Mouse (Mus musculus) forebrain, embryonic 11.5 days (tissue): ENCODE data around the gene Daam1. TPM values are rescaled to one million over a fixed set of nuclear protein-coding genes. Genes with fewer than 3 reads are reported as not detected.
A peak's percentile ranks its signal among the peaks of the same experiment; 100 is the strongest.

Source experiments
- ATAC-seq: fragments of 200-750 bp; cut with Nextera tagmentation; replicated peaks from 2 replicates; pipeline ENCODE4 v1.8.0; 2017; ENCODE audit warnings: moderate TSS enrichment; ENCODE audit not compliant: low FRiP score
- DNase-seq: peaks from one replicate; pipeline ENCODE4 v3.0.0-alpha.2; 2017; ENCODE audit warnings: low spot score
- H3K27ac ChIP-seq: fragments of 300-500 bp; sonication (generic); 2 replicates; pipeline ENCODE4 v1.5.1; 2014; ENCODE audit warnings: low read depth, low read length
- H3K27me3 ChIP-seq: fragments of 300-500 bp; sonication (generic); 2 replicates; pipeline ENCODE4 v1.6.1; 2014; ENCODE audit warnings: mild to moderate bottlenecking, low read length, mixed read lengths; ENCODE audit not compliant: control insufficient read depth, insufficient read depth
- H3K36me3 ChIP-seq: fragments of 300-500 bp; sonication (generic); 2 replicates; pipeline ENCODE4 v1.6.1; 2014; ENCODE audit warnings: mild to moderate bottlenecking, low read length, moderate library complexity, mixed read lengths; ENCODE audit not compliant: control insufficient read depth, insufficient read depth
- H3K4me1 ChIP-seq: fragments of 300-500 bp; sonication (generic); replicated peaks from 2 replicates; pipeline ENCODE4 v1.6.1; 2014; ENCODE audit warnings: low read length, mixed read lengths; ENCODE audit not compliant: control insufficient read depth, insufficient read depth
- H3K4me2 ChIP-seq: fragments of 300-500 bp; sonication (generic); 2 replicates; pipeline ENCODE4 v1.6.1; 2014; ENCODE audit warnings: low read depth, mild to moderate bottlenecking, low read length, moderate library complexity, mixed read lengths; ENCODE audit not compliant: severe bottlenecking
- H3K4me3 ChIP-seq: fragments of 300-500 bp; sonication (generic); 2 replicates; pipeline ENCODE4 v1.5.1; 2014; ENCODE audit warnings: low read depth, low read length
- H3K9ac ChIP-seq: fragments of 300-500 bp; sonication (generic); 2 replicates; pipeline ENCODE4 v1.6.1; 2014; ENCODE audit warnings: low read length
- H3K9me3 ChIP-seq: fragments of 300-500 bp; sonication (generic); 2 replicates; pipeline ENCODE4 v1.6.1; 2016; ENCODE audit warnings: low read length, mixed read lengths; ENCODE audit not compliant: control insufficient read depth
- WGBS: fragments of 180-500 bp; shearing (Covaris S2); extraction: QIAGEN DNeasy Blood & Tissue Kit; methylation state at CpG from one replicate; pipeline ENCODE4 v1.1.7; 2014; 5-methylcytosine and 5-hydroxymethylcytosine counted together
- polyA plus RNA-seq: library from polyadenylated mRNA; unstranded; fragments of >200 nt; fragmentation: Nextera tagmentation; extraction: Ambion mirVana; gene quantifications from 2 replicates; pipeline ENCODE4 v1.2.1, GENCODE M21; 2014

Gene Daam1
- polyA plus RNA-seq, result 16.8 and 17.7 TPM in 2 replicates

DNA sequence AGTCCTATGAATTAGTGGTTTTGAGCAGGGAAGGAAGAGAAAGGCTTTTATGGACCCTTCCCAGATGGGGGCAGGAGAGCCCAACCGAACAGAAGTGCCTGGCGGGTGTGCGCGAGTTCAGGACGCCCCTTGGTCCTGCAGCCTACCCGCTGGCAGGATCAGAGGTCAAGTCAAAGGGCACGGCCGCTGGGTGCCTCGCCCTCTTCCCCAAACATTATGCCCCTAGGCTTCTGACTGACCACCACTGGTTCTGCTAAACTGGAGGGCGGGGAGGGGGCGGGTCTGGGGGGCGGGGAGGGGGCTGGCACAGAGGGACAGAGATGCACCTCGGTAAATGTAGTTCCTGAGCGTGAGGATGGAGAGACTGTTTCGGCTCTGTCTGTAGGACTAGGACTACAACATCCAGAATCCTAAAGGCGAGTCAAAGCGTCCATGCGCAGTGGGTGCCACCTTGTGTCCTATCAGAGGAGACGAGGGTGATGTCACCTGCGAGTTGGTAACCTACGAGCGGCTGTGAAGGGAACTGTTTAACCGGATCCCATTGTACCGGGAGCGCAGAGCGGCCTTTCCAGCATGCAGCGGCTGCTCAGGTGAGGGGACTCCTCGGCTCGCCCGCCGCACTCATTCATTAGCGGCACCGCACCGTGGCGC, at the start of gene Daam1:
Daam1 (plus strand) TSS at position 472 of the 651 bp plus-strand sequence.
- peak within 1 kb of the TSS; percentile 88 for H3K27ac ChIP-seq
- peak within 1 kb of the TSS; percentile 87 for H3K9ac ChIP-seq
- ATAC-seq (peak; percentile 100), DNase-seq (peak; percentile 94)
- peak within 1 kb of the TSS; percentile 85 for H3K4me3 ChIP-seq
- H3K36me3 ChIP-seq, result no peaks in the 10 kb centered on the region
- no peaks in the 10 kb centered on the region for H3K27me3 ChIP-seq
- peaks cover 6% of the 10 kb centered on the region; the same call in 1 of the 2 replicates for H3K4me1 ChIP-seq
- WGBS, result under 1% methylated on average over 35 of the region's 35 CpGs
- H3K4me2 ChIP-seq, result peak within 1 kb of the TSS; percentile 97
- H3K9me3 ChIP-seq, result no peaks in the 10 kb centered on the region

DNA sequence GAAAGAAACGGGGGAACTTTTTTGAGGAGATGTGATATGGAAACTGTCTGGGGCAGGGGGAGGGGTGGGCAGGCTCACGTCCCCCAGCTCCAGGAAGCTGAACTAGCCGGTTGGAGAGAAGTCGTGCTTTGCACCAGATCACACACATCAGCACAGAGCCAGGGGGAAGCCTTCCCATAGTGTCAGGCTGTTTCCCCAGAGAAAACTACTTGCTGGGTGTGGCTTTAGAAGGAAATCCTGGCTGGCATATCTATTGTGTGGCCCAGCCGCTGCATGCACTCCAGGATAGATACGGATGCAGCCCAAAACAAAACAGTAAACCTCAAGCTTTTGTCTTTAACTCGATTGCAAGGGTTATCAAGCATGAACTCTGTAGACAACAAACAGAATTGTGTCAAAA, 49.7 kb upstream of the Daam1 start:
- H3K27ac ChIP-seq, result no peak overlapping the region
- H3K4me2 ChIP-seq, result no peak overlapping the region
- H3K36me3 ChIP-seq, result no peaks in the 10 kb centered on the region
- no peak overlapping the region for H3K9ac ChIP-seq
- WGBS, result 68% methylated on average over 7 of the region's 7 CpGs
- no peak overlapping the region for H3K4me3 ChIP-seq
- no peaks in the 10 kb centered on the region for H3K9me3 ChIP-seq
- DNase-seq, result no peak
- ATAC-seq, result no peak
- no peaks in the 10 kb centered on the region; the same call in 1 of the 2 replicates for H3K4me1 ChIP-seq
- H3K27me3 ChIP-seq, result no peaks in the 10 kb centered on the region

DNA sequence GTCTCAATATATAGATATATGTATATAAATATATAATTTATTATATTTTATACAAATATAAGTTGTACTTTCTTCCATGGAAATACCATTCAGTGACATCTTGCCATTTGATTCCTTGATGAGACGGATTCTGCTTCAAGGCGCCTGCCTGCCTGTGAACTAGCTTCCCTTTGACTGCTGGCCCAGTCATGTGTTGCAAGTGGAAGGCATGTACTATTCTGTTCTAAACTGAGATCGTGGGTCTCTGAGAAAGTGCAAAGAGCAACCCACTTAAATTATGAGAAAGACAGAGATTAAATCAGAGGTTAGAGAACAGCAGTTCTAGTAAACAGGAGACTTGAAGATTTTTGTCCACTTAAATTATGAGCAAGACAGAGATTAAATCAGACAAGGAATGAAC, 46.9 kb upstream of the Daam1 start:
- no peaks in the 10 kb centered on the region for H3K9me3 ChIP-seq

GRCm38 (mm10) chr12:71784666-71785255, 46.1 kb upstream of the Daam1 start:
- Histone ChIP-seq H3K4me3 (no peak overlapping the region), H3K9me3 (no peaks in the 10 kb centered on the region), H3K36me3 (no peaks in the 10 kb centered on the region), H3K4me1 (no peaks in the 10 kb centered on the region), H3K27ac (no peak overlapping the region), H3K4me2 (no peak overlapping the region), H3K27me3 (no peaks in the 10 kb centered on the region), H3K9ac (no peak overlapping the region)
- WGBS, result 47% methylated on average over 11 of the region's 11 CpGs
- DNase-seq (no peak), ATAC-seq (no peak)

More for the DNA sequence above, 46.9 kb upstream of the Daam1 start:
- Histone ChIP-seq H3K4me2 (no peak overlapping the region), H3K4me1 (no peaks in the 10 kb centered on the region), H3K9ac (no peak overlapping the region), H3K27me3 (no peaks in the 10 kb centered on the region), H3K36me3 (no peaks in the 10 kb centered on the region), H3K27ac (no peak overlapping the region), H3K4me3 (no peak overlapping the region)
- DNase-seq, result no peak
- ATAC-seq, result no peak
- 85% methylated on average over 3 of the region's 3 CpGs for WGBS

GRCm38 (mm10) chr12:71786521-71786920, 44.4 kb upstream of the Daam1 start:
- DNase-seq (no peak), ATAC-seq (no peak)
- H3K4me3 ChIP-seq, result no peak overlapping the region
- no peaks in the 10 kb centered on the region for H3K27me3 ChIP-seq
- H3K4me1 ChIP-seq, result no peaks in the 10 kb centered on the region
- H3K4me2 ChIP-seq, result no peak overlapping the region
- no peaks in the 10 kb centered on the region for H3K9me3 ChIP-seq
- H3K36me3 ChIP-seq, result no peaks in the 10 kb centered on the region
- no peak overlapping the region for H3K27ac ChIP-seq
- H3K9ac ChIP-seq, result no peak overlapping the region

GRCm38 (mm10) chr12:71788791-71789190, 42.1 kb upstream of the Daam1 start:
- H3K9me3 ChIP-seq, result no peaks in the 10 kb centered on the region
- DNase-seq (no peak), ATAC-seq (no peak)
- H3K4me2 ChIP-seq, result no peak overlapping the region
- H3K4me1 ChIP-seq, result no peaks in the 10 kb centered on the region
- no peak overlapping the region for H3K4me3 ChIP-seq
- WGBS, result 88% methylated on average over 4 of the region's 4 CpGs
- no peak overlapping the region for H3K27ac ChIP-seq
- H3K27me3 ChIP-seq, result no peaks in the 10 kb centered on the region
- H3K9ac ChIP-seq, result no peak overlapping the region
- H3K36me3 ChIP-seq, result no peaks in the 10 kb centered on the region

DNA sequence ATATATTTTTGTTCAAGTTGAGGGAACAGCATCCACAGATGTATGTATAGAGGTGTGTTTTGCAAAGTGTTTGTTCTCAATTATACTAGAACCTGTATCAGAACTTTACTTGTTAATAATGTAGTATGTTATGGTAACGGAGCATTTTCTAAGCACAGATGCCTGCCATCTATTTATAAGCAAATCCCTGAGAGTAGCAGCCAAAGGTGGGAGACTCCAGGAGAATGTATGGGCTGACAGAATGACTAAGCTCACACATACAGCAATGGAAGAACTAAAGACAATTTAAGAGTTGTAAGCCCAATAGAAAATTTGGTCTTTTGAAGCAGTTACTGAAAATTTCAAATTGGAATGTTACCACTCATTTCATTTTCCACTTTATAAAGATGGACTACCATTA, 40.3 kb upstream of the Daam1 start:
- no peaks in the 10 kb centered on the region for H3K4me1 ChIP-seq
- H3K9me3 ChIP-seq, result no peaks in the 10 kb centered on the region
- no peak for DNase-seq
- H3K9ac ChIP-seq, result no peak overlapping the region
- H3K4me2 ChIP-seq, result no peak overlapping the region
- H3K36me3 ChIP-seq, result no peaks in the 10 kb centered on the region
- no peak overlapping the region for H3K27ac ChIP-seq
- 92% methylated on average over 1 of the region's 1 CpGs for WGBS
- H3K4me3 ChIP-seq, result no peak overlapping the region
- no peaks in the 10 kb centered on the region for H3K27me3 ChIP-seq
- no peak for ATAC-seq

DNA sequence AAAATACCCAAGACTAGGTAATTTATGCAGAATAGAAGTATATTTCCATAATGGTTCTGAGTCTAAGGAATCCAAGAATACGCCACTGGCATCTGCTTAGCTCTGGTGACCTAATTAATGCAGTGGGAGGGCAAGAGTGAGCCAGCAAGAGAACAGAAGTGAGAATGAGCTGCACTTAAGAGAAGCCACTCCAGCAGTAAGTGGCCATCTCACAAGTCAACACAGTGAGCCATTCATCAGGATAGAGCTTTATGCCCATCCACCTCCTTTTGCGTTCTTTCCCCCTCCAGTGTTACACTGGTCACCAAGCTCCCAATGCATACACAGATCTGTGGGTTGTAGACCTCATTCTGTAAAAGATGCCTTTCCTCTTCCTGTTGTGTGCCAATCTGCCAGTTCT, 37.8 kb upstream of the Daam1 start:
- Histone ChIP-seq H3K4me1 (0 out of 2 replicates have a peak, but pooled peaks cover 3% of the 10 kb centered on the region), H3K4me2 (no peak overlapping the region), H3K4me3 (no peak overlapping the region), H3K27ac (no peak overlapping the region), H3K36me3 (no peaks in the 10 kb centered on the region), H3K9me3 (no peaks in the 10 kb centered on the region), H3K9ac (no peak overlapping the region), H3K27me3 (no peaks in the 10 kb centered on the region)
- ATAC-seq (no peak), DNase-seq (no peak)
- 78% methylated on average over 2 of the region's 2 CpGs for WGBS

DNA sequence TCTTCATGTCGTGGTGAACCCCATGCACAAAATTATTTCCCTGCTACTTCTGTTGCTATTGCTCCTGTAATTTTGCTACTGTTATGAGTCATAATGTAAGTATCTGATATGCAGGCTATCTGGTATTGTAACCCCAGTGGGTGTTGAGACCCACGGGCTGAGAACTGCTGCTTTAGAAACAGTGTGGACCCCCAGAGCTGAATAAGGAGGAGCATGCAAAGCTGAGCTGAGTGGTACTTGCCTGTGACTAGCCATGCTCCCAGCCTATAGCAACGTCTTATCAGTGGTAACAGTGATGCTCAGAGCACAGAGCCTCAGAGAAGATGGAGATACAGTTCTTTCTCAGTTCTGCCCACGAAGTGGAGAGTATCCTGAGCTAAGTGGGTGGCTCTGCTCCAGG, 35.3 kb upstream of the Daam1 start:
- no peak overlapping the region for H3K4me2 ChIP-seq
- 0 out of 2 replicates have a peak, but pooled peaks cover 3% of the 10 kb centered on the region for H3K4me1 ChIP-seq
- no peak overlapping the region for H3K4me3 ChIP-seq
- WGBS, result 79% methylated on average over 4 of the region's 4 CpGs
- H3K27ac ChIP-seq, result no peak overlapping the region
- ATAC-seq (no peak), DNase-seq (no peak)
- no peaks in the 10 kb centered on the region for H3K9me3 ChIP-seq
- H3K27me3 ChIP-seq, result no peaks in the 10 kb centered on the region
- no peaks in the 10 kb centered on the region for H3K36me3 ChIP-seq
- no peak overlapping the region for H3K9ac ChIP-seq
